Mouse (Mus musculus) urinary bladder, postnatal 14 days (tissue): ENCODE measurements around the gene Gm49661.

Source experiments
- DNase-seq: peaks from one replicate; pipeline ENCODE4 v3.0.0; 2021; ENCODE audit warnings: low spot score

The Gm49661 gene

GRCm38 (mm10) chr8:84984294-84985048 lies 15.2 kb upstream of the Gm49661 start:
- DNase-seq: peak; percentile 78

- DNase-seq: peak; percentile 58
Observed at GRCm38 (mm10) chr8:84982499-84983011, 13.3 kb upstream of the Gm49661 start.

GRCm38 (mm10) chr8:84981644-84982498 lies 12.6 kb upstream of the Gm49661 start:
- DNase-seq: peak; percentile 81

GRCm38 (mm10) chr8:84980622-84981358 lies 11.6 kb upstream of the Gm49661 start:
- peak; percentile 89 for DNase-seq

- DNase-seq: peak; percentile 94
Observed at GRCm38 (mm10) chr8:84979599-84980421, 10.6 kb upstream of the Gm49661 start.

- peak; percentile 95 for DNase-seq
Observed at GRCm38 (mm10) chr8:84978248-84978940, 9.2 kb upstream of the Gm49661 start, which contains the start of gene Junb. TSS of gene Junb (minus strand) at chr8:84978718.

- peak; percentile 67 for DNase-seq
Observed at GRCm38 (mm10) chr8:84977435-84978247, 8.4 kb upstream of the Gm49661 start.

- DNase-seq: no peak
Observed at GRCm38 (mm10) chr8:84976763-84977434, 7.7 kb upstream of the Gm49661 start.

GRCm38 (mm10) chr8:84976031-84976762 lies 7.0 kb upstream of the Gm49661 start:
- DNase-seq: peak; percentile 97

GRCm38 (mm10) chr8:84975434-84975833 lies 6.2 kb upstream of the Gm49661 start:
- peak; percentile 68 for DNase-seq

- DNase-seq: no peak
Observed at GRCm38 (mm10) chr8:84974543-84975142, 5.4 kb upstream of the Gm49661 start.

GRCm38 (mm10) chr8:84973803-84974542 lies 4.7 kb upstream of the Gm49661 start:
- DNase-seq: no peak

GRCm38 (mm10) chr8:84973079-84973478 lies 3.8 kb upstream of the Gm49661 start:
- DNase-seq: no peak

- DNase-seq: no peak
Observed at GRCm38 (mm10) chr8:84970913-84971312, 1.7 kb upstream of the Gm49661 start.

- no peak for DNase-seq
Observed at GRCm38 (mm10) chr8:84970135-84970790, 1.0 kb upstream of the Gm49661 start.

- no peak for DNase-seq
Observed at GRCm38 (mm10) chr8:84968650-84969049, 583 bp downstream of the Gm49661 start.
